Mouse (Mus musculus): Measurements from ENCODE around the gene Smyd2. TPM values are rescaled to one million over a fixed set of nuclear protein-coding genes. Genes with fewer than 3 reads are reported as not detected.
A peak's percentile ranks its signal among the peaks of the same experiment; 100 is the strongest.

Smyd2 gene
- 46.2 and 49.8 TPM in 2 replicates for polyA plus RNA-seq (2016; fragmentation: Nextera tagmentation; extraction: Ambion mirVana)

- Histone ChIP-seq H3K27me3 (peaks cover 7% of the 10 kb centered on the region), H3K27ac (peak within 1 kb of the TSS; percentile 40; the same call in 1 of the 2 replicates)
- WGBS = under 1% methylated on average over 73 of the region's 90 CpGs
These were observed at the start of gene Smyd2 for GRCm38 (mm10) chr1:189921818-189922592. Gene Smyd2, minus strand, starts transcription at chr1:189922363.

GRCm38 (mm10) chr1:189970381-189970780 lies 48.2 kb upstream of the Smyd2 start:
- 79% methylated on average over 8 of the region's 8 CpGs for WGBS
- no peak overlapping the region for H3K27ac ChIP-seq

More at GRCm38 (mm10) chr1:189921818-189922592, at the start of gene Smyd2:
- H3K36me3 ChIP-seq = no peaks in the 10 kb centered on the region
- peak within 1 kb of the TSS; percentile 79 for H3K4me3 ChIP-seq
- no peaks in the 10 kb centered on the region for H3K9me3 ChIP-seq (replicated peaks)
- H3K4me2 ChIP-seq (replicated peaks) = peak within 1 kb of the TSS; percentile 98
- H3K4me1 ChIP-seq = peaks cover 24% of the 10 kb centered on the region
- peak; percentile 88 for ATAC-seq (ENCODE audit: low FRiP score)
- H3K9ac ChIP-seq = peak within 1 kb of the TSS; percentile 82

GRCm38 (mm10) chr1:189968027-189968426 lies 45.9 kb upstream of the Smyd2 start:
- WGBS = 77% methylated on average over 4 of the region's 4 CpGs
- no peak overlapping the region for H3K9ac ChIP-seq
- no peaks in the 10 kb centered on the region; the same call in 1 of the 2 replicates for H3K27me3 ChIP-seq
- no peaks in the 10 kb centered on the region for H3K36me3 ChIP-seq
- no peak for ATAC-seq (ENCODE audit: low FRiP score)
- no peaks in the 10 kb centered on the region for H3K9me3 ChIP-seq (replicated peaks)
- no peak overlapping the region for H3K27ac ChIP-seq
- no peak overlapping the region for H3K4me2 ChIP-seq (replicated peaks)
- H3K4me1 ChIP-seq = 0 out of 2 replicates have a peak, but pooled peaks cover 3% of the 10 kb centered on the region
- H3K4me3 ChIP-seq = no peak overlapping the region

More at GRCm38 (mm10) chr1:189970381-189970780, 48.2 kb upstream of the Smyd2 start:
- no peaks in the 10 kb centered on the region for H3K36me3 ChIP-seq
- 0 out of 2 replicates have a peak, but pooled peaks cover 3% of the 10 kb centered on the region for H3K4me1 ChIP-seq
- H3K4me2 ChIP-seq (replicated peaks) = no peak overlapping the region
- no peak overlapping the region for H3K9ac ChIP-seq
- H3K9me3 ChIP-seq (replicated peaks) = no peaks in the 10 kb centered on the region
- ATAC-seq (ENCODE audit: low FRiP score) = no peak
- no peak overlapping the region for H3K4me3 ChIP-seq
- H3K27me3 ChIP-seq = peaks cover 3% of the 10 kb centered on the region

- Histone ChIP-seq H3K27ac (no peak overlapping the region), H3K27me3 (no peaks in the 10 kb centered on the region), H3K4me3 (no peak overlapping the region), H3K4me1 (no peaks in the 10 kb centered on the region), H3K9ac (no peak overlapping the region), H3K36me3 (no peaks in the 10 kb centered on the region), H3K9me3 (replicated peaks) (no peaks in the 10 kb centered on the region), H3K4me2 (replicated peaks) (no peak overlapping the region)
- 72% methylated on average over 5 of the region's 5 CpGs for WGBS
- ATAC-seq (ENCODE audit: low FRiP score) = no peak
These were observed 38.3 kb upstream of the Smyd2 start for GRCm38 (mm10) chr1:189960481-189960880.

DNA sequence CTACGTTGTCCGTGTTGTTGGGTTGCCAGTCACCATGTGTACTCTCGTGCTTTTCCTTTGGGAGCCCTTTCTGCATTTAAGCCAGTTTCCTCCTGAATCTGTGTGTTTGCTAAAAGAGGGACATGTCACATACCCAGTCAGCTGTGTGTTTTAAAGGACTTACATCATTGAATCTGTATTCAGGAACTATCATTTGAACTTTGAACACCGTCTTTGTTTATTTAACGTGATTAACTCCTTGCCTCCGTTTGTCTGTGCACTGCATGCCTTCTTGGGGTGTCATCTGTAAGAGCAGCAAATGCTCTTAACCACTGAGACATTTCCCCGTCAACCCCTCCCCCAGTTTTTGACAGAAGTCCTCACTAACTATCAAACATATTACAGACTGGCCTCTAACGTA lies 37.6 kb upstream of the Smyd2 start:
- no peak for ATAC-seq (ENCODE audit: low FRiP score)
- H3K4me2 ChIP-seq (replicated peaks) = no peak overlapping the region
- H3K36me3 ChIP-seq = no peaks in the 10 kb centered on the region
- no peaks in the 10 kb centered on the region for H3K9me3 ChIP-seq (replicated peaks)
- 89% methylated on average over 8 of the region's 8 CpGs for WGBS
- H3K27ac ChIP-seq = no peak overlapping the region
- H3K4me3 ChIP-seq = no peak overlapping the region
- no peaks in the 10 kb centered on the region for H3K4me1 ChIP-seq
- no peak overlapping the region for H3K9ac ChIP-seq
- H3K27me3 ChIP-seq = no peaks in the 10 kb centered on the region

- Histone ChIP-seq H3K9me3 (replicated peaks) (no peaks in the 10 kb centered on the region), H3K27ac (no peak overlapping the region), H3K4me1 (no peaks in the 10 kb centered on the region), H3K4me3 (no peak overlapping the region), H3K27me3 (no peaks in the 10 kb centered on the region), H3K9ac (no peak overlapping the region), H3K36me3 (no peaks in the 10 kb centered on the region), H3K4me2 (replicated peaks) (no peak overlapping the region)
- ATAC-seq (ENCODE audit: low FRiP score) = no peak
- WGBS = 87% methylated on average over 6 of the region's 6 CpGs
These were observed 29.7 kb upstream of the Smyd2 start for GRCm38 (mm10) chr1:189951861-189952260.

DNA sequence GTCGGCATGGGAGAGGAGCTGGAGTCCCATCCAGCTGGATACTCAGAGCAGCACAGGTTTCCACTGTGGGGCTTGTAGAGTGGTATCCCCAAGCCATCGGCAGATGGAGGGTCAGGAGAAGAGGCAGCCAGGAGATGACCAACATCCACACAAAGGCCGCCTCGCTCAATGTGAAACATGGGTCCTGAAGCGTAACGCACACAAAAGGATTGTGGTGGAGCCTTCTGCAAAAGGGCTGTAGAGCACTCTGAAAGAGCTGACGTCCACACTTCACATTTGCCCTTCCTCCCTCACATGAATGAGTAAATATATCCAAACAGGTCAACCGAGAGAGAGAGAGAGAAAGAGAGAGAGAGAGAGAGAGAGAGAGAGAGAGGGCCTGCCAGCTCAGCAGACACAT lies 25.2 kb upstream of the Smyd2 start:
- H3K36me3 ChIP-seq = no peaks in the 10 kb centered on the region
- H3K4me2 ChIP-seq (replicated peaks) = no peak overlapping the region
- no peak for ATAC-seq (ENCODE audit: low FRiP score)
- no peak overlapping the region for H3K4me3 ChIP-seq
- WGBS = 65% methylated on average over 8 of the region's 8 CpGs
- no peak overlapping the region for H3K27ac ChIP-seq
- no peaks in the 10 kb centered on the region for H3K4me1 ChIP-seq
- no peak overlapping the region for H3K9ac ChIP-seq
- no peaks in the 10 kb centered on the region for H3K9me3 ChIP-seq (replicated peaks)
- H3K27me3 ChIP-seq = no peaks in the 10 kb centered on the region

DNA sequence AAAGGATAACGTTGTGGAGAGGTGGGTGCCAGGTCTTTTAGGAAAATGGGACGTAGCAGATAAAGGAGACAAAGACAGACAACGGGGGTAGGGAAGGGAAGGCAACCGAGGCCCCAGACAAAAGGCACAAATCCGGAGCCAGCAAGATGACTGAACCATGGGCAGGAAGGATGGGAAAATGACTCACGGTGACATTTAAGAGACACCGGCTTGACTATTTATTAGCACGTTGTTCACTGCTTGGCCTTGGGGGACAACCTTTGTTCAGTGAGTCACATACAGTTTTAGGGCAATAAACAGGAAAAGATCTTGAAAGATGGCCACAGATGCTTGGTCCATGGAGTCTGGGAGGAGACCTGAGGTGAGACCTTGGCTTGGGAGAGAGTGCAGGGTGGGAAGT lies 24.0 kb upstream of the Smyd2 start:
- Histone ChIP-seq H3K4me1 (no peaks in the 10 kb centered on the region), H3K4me3 (no peak overlapping the region), H3K27me3 (no peaks in the 10 kb centered on the region), H3K9me3 (replicated peaks) (no peaks in the 10 kb centered on the region), H3K27ac (no peak overlapping the region), H3K4me2 (replicated peaks) (no peak overlapping the region), H3K9ac (no peak overlapping the region), H3K36me3 (no peaks in the 10 kb centered on the region)
- ATAC-seq (ENCODE audit: low FRiP score) = no peak
- WGBS = 85% methylated on average over 8 of the region's 8 CpGs

DNA sequence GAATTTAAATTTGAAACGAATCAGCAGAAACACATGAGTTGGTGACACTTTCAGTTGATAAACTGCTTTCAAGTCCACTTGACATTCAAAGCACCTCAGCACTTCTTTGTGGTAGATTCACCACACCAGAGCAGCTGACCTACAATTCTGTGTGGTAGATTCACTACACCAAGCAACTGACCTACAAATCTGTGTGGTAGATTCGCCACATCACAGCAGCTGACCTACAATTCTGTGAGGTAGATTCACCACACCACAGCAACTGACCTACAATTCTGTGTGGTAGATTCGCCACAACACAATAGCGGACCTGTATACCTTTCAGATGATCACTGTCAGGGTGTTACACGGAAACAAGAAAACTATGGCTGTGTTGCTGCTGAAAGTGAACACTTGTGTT lies 19.6 kb upstream of the Smyd2 start:
- H3K9ac ChIP-seq = no peak overlapping the region
- ATAC-seq (ENCODE audit: low FRiP score) = no peak
- no peaks in the 10 kb centered on the region for H3K9me3 ChIP-seq (replicated peaks)
- no peaks in the 10 kb centered on the region for H3K4me1 ChIP-seq
- H3K4me2 ChIP-seq (replicated peaks) = no peak overlapping the region
- no peak overlapping the region for H3K4me3 ChIP-seq
- H3K36me3 ChIP-seq = no peaks in the 10 kb centered on the region
- H3K27me3 ChIP-seq = no peaks in the 10 kb centered on the region
- WGBS = 88% methylated on average over 5 of the region's 5 CpGs
- no peak overlapping the region for H3K27ac ChIP-seq

DNA sequence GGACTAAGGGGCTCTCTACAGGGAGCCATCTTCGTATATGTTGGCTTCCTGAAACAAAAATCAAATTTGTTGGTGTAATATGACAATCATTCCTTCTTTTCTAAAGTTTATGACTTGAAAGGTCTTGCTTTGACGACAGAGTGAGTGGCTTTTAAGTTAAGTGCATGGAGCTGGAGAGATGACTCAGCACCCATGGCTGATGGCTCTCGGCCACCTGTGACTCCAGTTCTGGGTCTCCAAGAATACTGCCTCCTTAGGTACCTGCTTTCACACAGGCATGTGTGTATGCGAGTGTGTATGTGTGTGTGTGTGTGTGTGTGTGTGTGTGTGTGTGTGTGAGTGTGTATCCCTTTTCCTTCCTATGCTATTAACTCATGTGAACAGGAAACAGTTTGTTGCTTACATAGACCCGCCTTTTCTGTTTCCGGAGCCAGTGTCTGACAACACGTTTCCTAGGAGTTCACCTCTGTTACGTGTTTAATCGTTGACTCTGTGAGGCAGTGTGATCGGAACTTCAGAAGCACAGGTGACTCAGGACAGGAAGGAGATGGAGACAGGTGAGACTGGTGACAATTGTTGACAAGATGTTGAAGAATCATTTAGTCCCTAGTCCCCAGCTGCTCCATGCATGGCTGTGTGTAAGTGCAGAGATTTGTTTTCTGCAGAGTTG lies 14.4 kb upstream of the Smyd2 start:
- H3K4me3 ChIP-seq = no peak overlapping the region
- no peak overlapping the region for H3K4me2 ChIP-seq (replicated peaks)
- no peaks in the 10 kb centered on the region; the same call in 1 of the 2 replicates for H3K27me3 ChIP-seq
- H3K4me1 ChIP-seq = 0 out of 2 replicates have a peak, but pooled peaks cover 3% of the 10 kb centered on the region
- H3K9ac ChIP-seq = no peak overlapping the region
- WGBS = 83% methylated on average over 10 of the region's 10 CpGs
- no peak overlapping the region for H3K27ac ChIP-seq
- no peaks in the 10 kb centered on the region for H3K36me3 ChIP-seq
- no peak for ATAC-seq (ENCODE audit: low FRiP score)
- no peaks in the 10 kb centered on the region for H3K9me3 ChIP-seq (replicated peaks)

- H3K9ac ChIP-seq = no peak overlapping the region
- no peaks in the 10 kb centered on the region for H3K9me3 ChIP-seq (replicated peaks)
- no peaks in the 10 kb centered on the region for H3K36me3 ChIP-seq
- no peak overlapping the region for H3K4me3 ChIP-seq
- H3K27me3 ChIP-seq = no peaks in the 10 kb centered on the region; the same call in 1 of the 2 replicates
- H3K27ac ChIP-seq = no peak overlapping the region
- no peak overlapping the region for H3K4me2 ChIP-seq (replicated peaks)
- no peak for ATAC-seq (ENCODE audit: low FRiP score)
- H3K4me1 ChIP-seq = 0 out of 2 replicates have a peak, but pooled peaks cover 3% of the 10 kb centered on the region
- WGBS = 67% methylated on average over 9 of the region's 9 CpGs
These were observed 11.5 kb upstream of the Smyd2 start for GRCm38 (mm10) chr1:189933480-189934202.

GRCm38 (mm10) chr1:189932976-189933375 lies 10.8 kb upstream of the Smyd2 start:
- Histone ChIP-seq H3K9me3 (replicated peaks) (no peaks in the 10 kb centered on the region), H3K4me3 (no peak overlapping the region), H3K27me3 (no peaks in the 10 kb centered on the region; the same call in 1 of the 2 replicates), H3K4me2 (replicated peaks) (no peak overlapping the region), H3K36me3 (no peaks in the 10 kb centered on the region), H3K9ac (no peak overlapping the region), H3K27ac (no peak overlapping the region), H3K4me1 (0 out of 2 replicates have a peak, but pooled peaks cover 3% of the 10 kb centered on the region)
- no peak for ATAC-seq (ENCODE audit: low FRiP score)
- WGBS = 58% methylated on average over 7 of the region's 7 CpGs
